Mouse (Mus musculus): ENCODE measurements around the gene Rbms3. TPM values are rescaled to one million over a fixed set of nuclear protein-coding genes. Genes with fewer than 3 reads are reported as not detected.

Rbms3 gene
- polyA plus RNA-seq, 1 experiment from 2014 or later, result not detected

- H3K79me2 ChIP-seq (ENCODE audit: inconsistent target), result no peaks in the 10 kb centered on the region
- 94% methylated on average over 4 of the region's 4 CpGs for WGBS (ENCODE audit: missing documents)
- no peaks in the 10 kb centered on the region for H3K36me3 ChIP-seq (ENCODE audit: inconsistent target)
- H3K4me3 ChIP-seq (ENCODE audit: inconsistent target), result no peak overlapping the region
- H3K27ac ChIP-seq, result no peak overlapping the region
Measured at GRCm38 (mm10) chr9:116649955-116650354, 979.8 kb downstream of the Rbms3 start.

GRCm38 (mm10) chr9:116649086-116649792 lies 980.5 kb downstream of the Rbms3 start:
- Histone ChIP-seq H3K4me3 (ENCODE audit: inconsistent target) (no peak overlapping the region), H3K36me3 (ENCODE audit: inconsistent target) (no peaks in the 10 kb centered on the region), H3K79me2 (ENCODE audit: inconsistent target) (no peaks in the 10 kb centered on the region), H3K27ac (no peak overlapping the region)
- WGBS (ENCODE audit: missing documents), result 54% methylated on average over 9 of the region's 9 CpGs

- Histone ChIP-seq H3K27ac (no peak overlapping the region), H3K36me3 (ENCODE audit: inconsistent target) (no peaks in the 10 kb centered on the region), H3K79me2 (ENCODE audit: inconsistent target) (no peaks in the 10 kb centered on the region), H3K4me3 (ENCODE audit: inconsistent target) (no peak overlapping the region)
- 87% methylated on average over 8 of the region's 8 CpGs for WGBS (ENCODE audit: missing documents)
Measured at GRCm38 (mm10) chr9:116644616-116645015, 985.1 kb downstream of the Rbms3 start.

DNA sequence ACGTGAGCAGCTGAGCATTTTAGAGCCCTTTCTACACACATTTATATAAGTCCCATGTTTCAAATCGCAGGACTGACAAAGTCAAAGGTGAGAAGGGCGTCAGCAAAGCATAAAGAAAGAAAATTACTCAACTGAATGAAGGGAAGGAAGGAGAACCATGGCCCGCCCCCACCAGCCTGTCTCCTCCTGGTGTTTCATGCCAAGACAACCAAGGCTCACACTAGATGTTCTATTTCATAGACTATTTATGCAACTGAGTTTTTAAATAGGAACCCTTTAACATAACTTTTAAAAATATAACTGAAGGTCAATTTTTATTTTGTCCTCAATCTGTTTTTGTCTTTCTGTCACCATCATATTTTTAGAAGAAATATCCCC lies 989.4 kb downstream of the Rbms3 start:
- Histone ChIP-seq H3K4me3 (ENCODE audit: inconsistent target) (no peak overlapping the region), H3K79me2 (ENCODE audit: inconsistent target) (no peaks in the 10 kb centered on the region), H3K36me3 (ENCODE audit: inconsistent target) (no peaks in the 10 kb centered on the region), H3K27ac (no peak overlapping the region)
- WGBS (ENCODE audit: missing documents), result 74% methylated on average over 4 of the region's 4 CpGs

DNA sequence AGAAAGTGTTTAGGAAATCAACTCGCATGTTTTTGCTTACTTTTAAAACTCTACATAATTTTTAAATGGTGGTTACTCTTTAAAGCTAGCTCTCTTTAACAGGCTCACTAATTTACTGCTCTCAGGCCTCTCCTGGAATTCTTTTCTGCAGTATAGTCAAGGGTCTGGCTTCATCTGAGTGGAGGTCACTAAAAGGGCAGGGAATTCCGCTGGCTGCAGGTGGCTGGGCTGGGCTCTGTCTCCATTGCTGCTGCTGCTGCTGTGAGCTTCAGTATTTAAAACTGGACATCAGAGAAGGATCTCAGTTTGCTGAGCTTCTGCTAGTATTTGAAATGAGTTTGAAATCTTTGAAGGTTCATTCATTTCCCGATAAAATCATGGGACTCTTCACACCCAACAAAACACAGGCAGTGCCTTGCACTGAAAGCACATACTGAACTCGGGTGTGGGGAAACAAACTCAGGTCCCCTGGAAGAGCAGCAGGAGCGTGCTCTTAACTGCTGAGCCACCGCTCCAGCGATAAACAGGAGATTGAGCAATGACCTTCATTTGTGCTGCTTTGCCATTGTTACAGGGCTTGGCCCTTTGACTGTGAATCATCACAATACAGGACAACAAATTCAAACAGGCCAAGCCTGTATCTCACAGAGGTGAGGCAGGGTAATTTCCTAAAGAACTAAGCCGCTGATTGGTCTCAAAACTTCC lies 990.0 kb downstream of the Rbms3 start:
- Histone ChIP-seq H3K79me2 (ENCODE audit: inconsistent target) (no peaks in the 10 kb centered on the region), H3K4me3 (ENCODE audit: inconsistent target) (no peak overlapping the region), H3K27ac (no peak overlapping the region), H3K36me3 (ENCODE audit: inconsistent target) (no peaks in the 10 kb centered on the region)
- WGBS (ENCODE audit: missing documents), result 62% methylated on average over 8 of the region's 8 CpGs

GRCm38 (mm10) chr9:116633786-116634185 lies 995.9 kb downstream of the Rbms3 start:
- Histone ChIP-seq H3K36me3 (ENCODE audit: inconsistent target) (no peaks in the 10 kb centered on the region), H3K79me2 (ENCODE audit: inconsistent target) (no peaks in the 10 kb centered on the region), H3K4me3 (ENCODE audit: inconsistent target) (no peak overlapping the region), H3K27ac (no peak overlapping the region)
- WGBS (ENCODE audit: missing documents), result 84% methylated on average over 5 of the region's 5 CpGs

GRCm38 (mm10) chr9:116633075-116633474 lies 996.6 kb downstream of the Rbms3 start:
- Histone ChIP-seq H3K36me3 (ENCODE audit: inconsistent target) (no peaks in the 10 kb centered on the region), H3K27ac (no peak overlapping the region), H3K4me3 (ENCODE audit: inconsistent target) (no peak overlapping the region), H3K79me2 (ENCODE audit: inconsistent target) (no peaks in the 10 kb centered on the region)
- 76% methylated on average over 1 of the region's 1 CpGs for WGBS (ENCODE audit: missing documents)

DNA sequence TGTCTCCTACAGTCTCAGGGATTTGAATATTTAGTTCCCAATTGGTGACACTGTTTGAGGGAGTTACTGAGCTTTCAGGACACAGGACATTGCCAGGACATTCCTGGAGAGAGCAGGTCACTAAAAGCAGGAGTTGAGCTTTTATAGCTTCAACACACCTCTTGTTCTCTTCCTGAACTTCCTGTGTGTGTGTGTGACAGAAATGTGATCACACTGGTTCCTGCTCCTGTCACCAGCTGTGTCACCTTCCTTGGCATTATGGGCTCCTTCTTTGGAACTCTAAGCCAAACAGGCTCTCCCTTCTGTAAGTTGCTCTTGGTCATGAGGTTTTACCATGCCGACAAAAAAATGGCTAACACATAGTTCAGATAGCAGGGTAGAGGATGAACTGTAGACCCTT lies 997.9 kb downstream of the Rbms3 start:
- Histone ChIP-seq H3K27ac (no peak overlapping the region), H3K4me3 (ENCODE audit: inconsistent target) (no peak overlapping the region), H3K36me3 (ENCODE audit: inconsistent target) (no peaks in the 10 kb centered on the region), H3K79me2 (ENCODE audit: inconsistent target) (no peaks in the 10 kb centered on the region)
- 94% methylated on average over 1 of the region's 1 CpGs for WGBS (ENCODE audit: missing documents)

DNA sequence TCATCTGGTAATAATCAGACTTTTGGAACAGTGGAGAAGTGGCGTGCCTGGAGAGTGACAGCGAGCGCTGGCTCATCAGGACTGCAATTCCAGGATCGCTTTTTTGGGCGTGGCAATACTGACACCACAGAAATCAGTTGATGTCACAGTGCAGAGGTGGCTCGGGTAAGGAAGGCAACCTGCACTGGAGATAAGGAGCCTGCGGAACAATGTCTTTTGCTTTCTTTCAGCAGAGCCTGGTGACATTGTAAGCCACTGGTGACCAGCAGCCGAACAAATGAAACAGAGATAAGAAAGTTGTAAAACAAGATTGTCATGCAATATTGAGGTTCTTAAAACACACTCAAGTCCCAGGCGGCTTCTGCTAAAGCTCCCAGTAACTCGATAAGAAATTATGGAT lies 998.9 kb downstream of the Rbms3 start:
- Histone ChIP-seq H3K79me2 (ENCODE audit: inconsistent target) (no peaks in the 10 kb centered on the region), H3K4me3 (ENCODE audit: inconsistent target) (no peak overlapping the region), H3K36me3 (ENCODE audit: inconsistent target) (no peaks in the 10 kb centered on the region), H3K27ac (no peak overlapping the region)
- 79% methylated on average over 9 of the region's 10 CpGs for WGBS (ENCODE audit: missing documents)

DNA sequence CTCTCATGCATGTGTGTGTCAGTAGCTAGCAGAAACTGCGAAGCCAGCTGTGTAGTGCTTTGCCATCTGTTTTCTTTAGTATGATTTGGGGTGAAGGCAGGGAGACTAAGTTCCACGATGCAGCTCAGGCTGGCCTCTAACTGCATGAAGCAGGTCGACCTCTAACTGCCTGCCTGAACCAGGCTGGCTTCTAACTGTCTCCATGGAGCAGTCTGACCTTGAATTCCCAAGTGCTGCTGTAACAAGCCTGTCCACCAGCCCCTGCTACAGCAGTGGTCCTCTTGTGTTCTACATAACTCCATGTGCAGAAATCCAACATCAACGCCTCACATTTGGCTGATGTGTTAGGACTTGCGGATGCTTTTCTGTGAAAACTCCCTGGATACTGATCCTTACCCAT lies 1009.3 kb downstream of the Rbms3 start:
- Histone ChIP-seq H3K36me3 (ENCODE audit: inconsistent target) (no peaks in the 10 kb centered on the region), H3K27ac (no peak overlapping the region), H3K79me2 (ENCODE audit: inconsistent target) (no peaks in the 10 kb centered on the region), H3K4me3 (ENCODE audit: inconsistent target) (no peak overlapping the region)
- WGBS (ENCODE audit: missing documents), result 84% methylated on average over 5 of the region's 5 CpGs

GRCm38 (mm10) chr9:116618886-116619285 lies 1010.8 kb downstream of the Rbms3 start:
- WGBS (ENCODE audit: missing documents), result 97% methylated on average over 5 of the region's 5 CpGs
- Histone ChIP-seq H3K27ac (no peak overlapping the region), H3K36me3 (ENCODE audit: inconsistent target) (no peaks in the 10 kb centered on the region), H3K4me3 (ENCODE audit: inconsistent target) (no peak overlapping the region), H3K79me2 (ENCODE audit: inconsistent target) (no peaks in the 10 kb centered on the region)

GRCm38 (mm10) chr9:116613276-116613675 lies 1016.4 kb downstream of the Rbms3 start:
- Histone ChIP-seq H3K27ac (no peak overlapping the region), H3K79me2 (ENCODE audit: inconsistent target) (no peaks in the 10 kb centered on the region), H3K36me3 (ENCODE audit: inconsistent target) (no peaks in the 10 kb centered on the region), H3K4me3 (ENCODE audit: inconsistent target) (no peak overlapping the region)
- 80% methylated on average over 7 of the region's 7 CpGs for WGBS (ENCODE audit: missing documents)

- Histone ChIP-seq H3K4me3 (ENCODE audit: inconsistent target) (no peak overlapping the region), H3K79me2 (ENCODE audit: inconsistent target) (no peaks in the 10 kb centered on the region), H3K36me3 (ENCODE audit: inconsistent target) (no peaks in the 10 kb centered on the region), H3K27ac (no peak overlapping the region)
- 98% methylated on average over 10 of the region's 10 CpGs for WGBS (ENCODE audit: missing documents)
Measured at GRCm38 (mm10) chr9:116596046-116596445, 1033.7 kb downstream of the Rbms3 start.

DNA sequence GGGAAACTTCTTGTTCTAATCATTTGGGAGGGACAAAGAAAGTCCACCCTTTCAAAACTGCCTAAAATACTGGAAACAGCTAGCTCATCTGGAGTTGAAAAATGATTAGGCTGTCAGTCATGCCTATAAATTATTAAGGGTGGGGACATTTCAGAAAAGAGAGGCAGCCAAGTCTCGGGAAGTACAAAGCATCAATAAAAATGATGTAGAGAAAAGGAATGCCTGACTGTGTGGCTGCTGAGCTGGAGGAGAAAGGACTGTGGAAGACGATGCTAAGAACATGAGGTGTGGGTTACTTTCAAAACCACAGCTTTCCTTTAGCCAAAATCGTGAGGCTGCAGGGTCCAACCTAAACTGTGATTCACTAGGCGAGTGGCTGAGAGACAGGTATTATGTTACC lies 1037.2 kb downstream of the Rbms3 start:
- no peaks in the 10 kb centered on the region for H3K36me3 ChIP-seq (ENCODE audit: inconsistent target)
- WGBS (ENCODE audit: missing documents), result 77% methylated on average over 4 of the region's 4 CpGs

GRCm38 (mm10) chr9:116591071-116591470 lies 1038.6 kb downstream of the Rbms3 start:
- 91% methylated on average over 9 of the region's 9 CpGs for WGBS (ENCODE audit: missing documents)
- no peak overlapping the region for H3K27ac ChIP-seq
- no peaks in the 10 kb centered on the region for H3K36me3 ChIP-seq (ENCODE audit: inconsistent target)
- no peaks in the 10 kb centered on the region for H3K79me2 ChIP-seq (ENCODE audit: inconsistent target)
- H3K4me3 ChIP-seq (ENCODE audit: inconsistent target), result no peak overlapping the region

More for the DNA sequence above, 1037.2 kb downstream of the Rbms3 start:
- Histone ChIP-seq H3K79me2 (ENCODE audit: inconsistent target) (no peaks in the 10 kb centered on the region), H3K4me3 (ENCODE audit: inconsistent target) (no peak overlapping the region), H3K27ac (no peak overlapping the region)

Measured in macrophage (primary cell).